Mouse (Mus musculus) T-helper 17 cell (primary cell): ENCODE data around the gene Aco1.

Source experiments
- in situ Hi-C, 2 experiments: fragments of 300-600 bp; cut with MboI, MseI; formaldehyde crosslinking; loops; 1 replicate in 1 of 2; 2 replicates in 1 of 2; pipeline ENCODE4 v1.15.1; 2025; ENCODE audit warnings: high pct_unique_total_duplicates in 2 of 2

Aco1 gene

GRCm38 (mm10) chr4:40156582-40157499 is 14.0 kb downstream of the Aco1 start:
- in situ Hi-C loops, result no loop called here

DNA sequence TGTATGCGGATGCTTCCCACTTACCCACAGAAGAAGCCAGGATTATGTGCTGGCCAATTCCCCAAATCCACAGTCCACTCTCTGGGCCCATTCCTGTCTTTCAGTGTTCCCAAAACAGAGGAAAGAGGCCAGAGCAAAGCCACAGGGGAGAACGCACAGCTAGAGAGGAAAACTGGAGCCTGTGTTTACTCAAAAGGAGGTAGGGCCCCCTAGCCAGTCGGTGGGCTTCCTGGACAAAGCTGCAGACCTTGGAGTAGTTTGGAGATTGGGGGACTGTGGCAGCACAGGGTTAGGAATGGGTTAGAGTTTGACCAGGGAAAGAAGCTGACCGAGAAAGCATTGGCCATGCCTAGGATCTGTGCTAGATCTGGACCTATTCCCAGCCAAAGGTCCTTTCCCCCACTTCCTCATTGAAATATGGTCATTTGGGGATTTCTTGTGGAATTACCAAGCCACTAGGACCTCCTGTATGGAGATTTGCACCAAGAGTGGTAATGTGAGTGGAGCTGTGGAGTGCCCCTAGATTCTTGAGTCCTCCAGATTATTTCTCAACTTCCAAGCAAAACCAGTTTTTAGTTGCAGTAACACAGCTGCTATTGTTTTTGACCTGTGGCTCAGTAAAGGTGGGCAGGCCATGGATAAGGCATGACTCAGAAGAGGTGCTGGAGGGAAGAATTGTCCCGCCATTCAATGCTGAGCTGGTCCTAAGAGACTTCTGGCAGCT is 14.8 kb downstream of the Aco1 start:
- in situ Hi-C loops, result no loop called here

DNA sequence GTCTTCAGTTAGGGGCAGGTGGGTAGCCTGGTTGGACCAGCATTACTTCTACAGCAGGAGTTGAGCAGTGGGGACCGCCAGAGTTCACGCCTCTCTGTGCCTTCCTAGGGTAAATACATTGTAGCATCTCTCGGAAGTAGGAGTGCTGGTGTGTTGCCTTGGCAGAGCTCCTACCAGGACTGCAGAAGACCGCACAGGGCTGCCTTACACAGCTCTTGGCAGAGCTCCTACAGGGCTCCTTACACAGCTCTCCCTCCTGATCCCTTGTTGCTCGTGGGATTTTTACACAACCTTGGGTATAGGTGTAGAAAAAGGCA is 15.3 kb downstream of the Aco1 start:
- in situ Hi-C loops, result no loop called here

GRCm38 (mm10) chr4:40160591-40161434 is 17.9 kb downstream of the Aco1 start:
- in situ Hi-C loops, result no loop called here

- in situ Hi-C loops, result no loop called here
Measured at GRCm38 (mm10) chr4:40163646-40164045, 20.8 kb downstream of the Aco1 start.

- in situ Hi-C loops, result no loop called here
Measured at GRCm38 (mm10) chr4:40171477-40171876, 28.6 kb downstream of the Aco1 start.

DNA sequence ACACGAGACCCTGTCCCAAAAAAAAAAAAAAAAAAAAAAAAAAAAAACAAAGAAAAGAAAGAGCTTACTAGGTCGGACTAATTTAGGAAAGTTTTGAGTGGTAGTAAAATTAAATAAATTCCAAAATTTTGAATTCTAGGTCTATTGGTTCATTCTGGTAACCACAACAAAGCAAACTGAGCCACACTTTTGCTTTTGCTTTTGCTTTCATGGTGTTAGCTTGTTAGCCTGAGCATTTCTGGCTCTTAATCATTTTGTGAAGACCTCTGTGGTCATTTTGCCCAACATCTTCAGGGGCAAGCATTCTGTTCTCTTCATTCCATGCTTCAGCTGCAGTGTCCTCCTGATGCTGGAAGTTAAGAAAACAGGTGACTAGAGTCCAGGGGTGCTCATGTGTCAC is 29.5 kb downstream of the Aco1 start:
- in situ Hi-C loops, result no loop called here

- in situ Hi-C loops, result no loop called here
Measured at GRCm38 (mm10) chr4:40174321-40174720, 31.4 kb downstream of the Aco1 start.

- in situ Hi-C loops, result no loop called here
Measured at GRCm38 (mm10) chr4:40178584-40178983, 35.7 kb downstream of the Aco1 start.

GRCm38 (mm10) chr4:40180046-40180445 is 37.2 kb downstream of the Aco1 start:
- in situ Hi-C loops, result no loop called here

GRCm38 (mm10) chr4:40181681-40182080 is 38.8 kb downstream of the Aco1 start:
- in situ Hi-C loops, result no loop called here

DNA sequence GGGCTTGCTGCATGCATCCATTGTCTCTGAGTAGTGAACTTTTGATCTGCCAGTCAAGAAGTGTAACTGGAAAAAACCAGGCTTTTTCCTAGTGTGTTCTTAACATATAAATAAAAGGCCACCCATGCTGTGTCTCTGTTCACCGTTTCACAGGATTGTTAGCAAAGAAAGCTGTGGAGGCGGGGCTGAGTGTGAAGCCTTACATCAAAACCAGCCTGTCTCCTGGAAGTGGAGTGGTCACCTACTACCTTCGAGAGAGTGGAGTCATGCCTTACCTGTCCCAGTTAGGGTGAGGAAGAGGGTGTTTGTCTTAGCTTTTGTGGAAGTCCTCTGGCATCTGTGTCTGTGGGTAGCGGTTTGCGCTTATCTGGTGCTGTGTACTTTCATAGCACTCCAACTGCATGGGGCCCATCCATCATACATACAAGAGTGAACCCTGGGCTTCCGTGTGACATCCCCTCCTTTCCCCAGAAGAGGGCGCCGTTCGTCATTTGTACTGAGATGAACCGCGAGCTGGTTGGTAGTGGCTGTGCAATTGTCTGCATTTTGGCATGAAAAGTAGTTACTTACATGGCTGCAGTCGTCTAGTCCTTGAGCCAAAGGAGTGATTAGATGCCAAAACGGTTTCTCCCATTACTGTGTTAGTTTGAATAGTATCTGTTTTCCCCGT is 39.9 kb downstream of the Aco1 start:
- in situ Hi-C loops, result no loop called here

GRCm38 (mm10) chr4:40183781-40184180 is 40.9 kb downstream of the Aco1 start:
- in situ Hi-C loops, result no loop called here

- in situ Hi-C loops, result no loop called here
Measured at GRCm38 (mm10) chr4:40184470-40184869, 41.6 kb downstream of the Aco1 start.

DNA sequence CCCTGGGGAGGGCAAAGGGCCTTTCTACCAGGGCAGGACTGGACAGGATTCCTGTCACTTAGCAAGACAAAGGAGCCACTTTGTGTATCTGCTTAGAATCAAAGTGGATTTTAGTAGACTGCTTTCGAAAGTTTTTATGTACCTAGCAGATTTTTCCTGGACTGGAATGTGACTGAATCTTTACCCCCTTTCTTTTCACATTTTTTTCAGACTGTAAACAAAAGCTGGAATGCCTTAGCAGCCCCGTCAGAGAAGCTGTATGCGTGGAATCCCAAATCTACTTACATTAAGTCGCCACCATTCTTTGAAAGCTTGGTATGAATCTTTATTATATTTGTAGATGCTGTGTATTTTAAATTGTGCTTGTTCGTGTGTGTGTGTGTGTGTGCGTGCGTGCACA is 45.1 kb downstream of the Aco1 start:
- in situ Hi-C loops, result no loop called here

DNA sequence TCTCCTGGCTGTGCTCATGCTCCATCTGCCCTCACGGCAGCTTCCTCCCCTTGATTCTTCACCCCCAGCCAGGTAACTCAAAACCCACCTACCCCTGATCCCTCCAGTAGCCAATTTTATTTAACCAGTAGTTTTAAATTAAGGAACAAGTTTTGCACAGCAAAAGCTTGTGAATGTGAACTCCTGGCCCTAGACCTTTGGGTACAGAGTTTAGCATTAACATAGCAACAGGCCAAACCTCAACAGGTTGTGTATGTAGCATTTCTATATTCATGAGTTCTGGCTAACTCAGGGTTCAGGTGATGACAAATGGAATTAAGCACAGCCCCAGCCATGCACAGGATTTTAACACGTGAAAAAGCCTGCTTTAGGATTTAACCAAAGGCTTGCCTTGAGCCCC is 49.4 kb downstream of the Aco1 start:
- in situ Hi-C loops, result no loop called here

GRCm38 (mm10) chr4:40193461-40193860 is 50.6 kb downstream of the Aco1 start:
- in situ Hi-C loops, result no loop called here

GRCm38 (mm10) chr4:40195336-40195735 is 52.5 kb downstream of the Aco1 start:
- in situ Hi-C loops, result no loop called here

- in situ Hi-C loops, result no loop called here
Measured at GRCm38 (mm10) chr4:40202205-40202604, 59.3 kb downstream of the Aco1 start.

DNA sequence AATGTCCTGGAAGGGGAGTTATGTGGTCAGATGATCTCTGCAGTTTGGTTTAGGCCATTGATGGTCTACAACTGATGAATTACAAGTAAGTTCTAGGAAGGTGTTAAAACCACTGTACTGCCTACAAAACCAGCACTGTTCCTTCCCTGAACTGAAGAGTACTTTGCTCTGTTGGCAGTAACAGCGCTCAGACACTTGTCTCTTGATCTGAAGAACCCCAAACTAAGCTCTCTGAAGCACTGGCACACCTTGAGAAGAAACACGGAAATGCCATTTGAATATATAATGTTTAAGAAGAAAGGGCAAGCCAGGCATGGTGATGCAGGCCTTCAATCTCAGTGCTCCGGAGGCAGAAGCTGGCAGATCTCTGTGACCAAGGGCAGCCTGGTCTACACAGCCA is 61.5 kb downstream of the Aco1 start:
- in situ Hi-C loops, result no loop called here

- in situ Hi-C loops, result no loop called here
Measured at GRCm38 (mm10) chr4:40205231-40205903, 62.5 kb downstream of the Aco1 start.
